Mouse (Mus musculus): ENCODE measurements around the gene Cdkal1.

- TF ChIP-seq CTCF (IDR thresholded peaks at IDR 0.05; ENCODE audit: control insufficient read depth, insufficient read depth, low read length) (no peak), POLR2A (IDR thresholded peaks at IDR 0.05; ENCODE audit: borderline replicate concordance, control insufficient read depth, low read depth, low read length) (no peak)
These were observed 444.3 kb downstream of the Cdkal1 start for GRCm38 (mm10) chr13:29411176-29411575.
